Mouse (Mus musculus) testis, adult 2 months (tissue): ENCODE measurements around the gene Dedd. TPM values are rescaled to one million over a fixed set of nuclear protein-coding genes. Genes with fewer than 3 reads are reported as not detected.

Experiments
- H3K27ac ChIP-seq: fragments of 200-500 bp; 2 replicates; pipeline ENCODE4 v1.5.1; 2012; ENCODE audit warnings: low read depth, low read length; ENCODE audit not compliant: control insufficient read depth, insufficient read depth
- H3K27me3 ChIP-seq: fragments of 200-500 bp; 2 replicates; pipeline ENCODE4 v1.6.1; 2012; ENCODE audit warnings: mild to moderate bottlenecking, low read length, moderate library complexity; ENCODE audit not compliant: control insufficient read depth, insufficient read depth
- H3K36me3 ChIP-seq: fragments of 200-500 bp; 2 replicates; pipeline ENCODE4 v1.6.1; 2012; ENCODE audit warnings: mild to moderate bottlenecking, low read length; ENCODE audit not compliant: control insufficient read depth, insufficient read depth
- H3K4me1 ChIP-seq: fragments of 200-500 bp; 2 replicates; pipeline ENCODE4 v1.6.1; 2012; ENCODE audit warnings: low read length; ENCODE audit not compliant: control insufficient read depth, insufficient read depth
- H3K4me3 ChIP-seq: fragments of 200-500 bp; 2 replicates; pipeline ENCODE4 v1.5.1; 2012; ENCODE audit warnings: low read depth, mild to moderate bottlenecking, low read length, moderate library complexity, mixed read lengths; ENCODE audit not compliant: control insufficient read depth
- CTCF ChIP-seq: fragments of 200-500 bp; IDR thresholded peaks from 2 replicates; pipeline ENCODE4 v1.5.1; 2012; ENCODE audit warnings: low read depth, mild to moderate bottlenecking, inconsistent platforms, low read length, moderate library complexity; ENCODE audit not compliant: control insufficient read depth, insufficient read depth, insufficient replicate concordance
- POLR2A ChIP-seq: fragments of 200-500 bp; IDR thresholded peaks from 2 replicates; pipeline ENCODE4 v1.6.1; 2012; ENCODE audit warnings: low read depth, mild to moderate bottlenecking, inconsistent platforms, low read length, moderate library complexity; ENCODE audit not compliant: control insufficient read depth
- polyA plus RNA-seq: library from polyadenylated mRNA; depleted of rRNA; stranded (reverse); fragments of >200 nt; gene quantifications from 2 replicates; pipeline ENCODE4 v1.2.3, GENCODE M21; 2012

Gene Dedd
- polyA plus RNA-seq, 1 experiment = 176 TPM

DNA sequence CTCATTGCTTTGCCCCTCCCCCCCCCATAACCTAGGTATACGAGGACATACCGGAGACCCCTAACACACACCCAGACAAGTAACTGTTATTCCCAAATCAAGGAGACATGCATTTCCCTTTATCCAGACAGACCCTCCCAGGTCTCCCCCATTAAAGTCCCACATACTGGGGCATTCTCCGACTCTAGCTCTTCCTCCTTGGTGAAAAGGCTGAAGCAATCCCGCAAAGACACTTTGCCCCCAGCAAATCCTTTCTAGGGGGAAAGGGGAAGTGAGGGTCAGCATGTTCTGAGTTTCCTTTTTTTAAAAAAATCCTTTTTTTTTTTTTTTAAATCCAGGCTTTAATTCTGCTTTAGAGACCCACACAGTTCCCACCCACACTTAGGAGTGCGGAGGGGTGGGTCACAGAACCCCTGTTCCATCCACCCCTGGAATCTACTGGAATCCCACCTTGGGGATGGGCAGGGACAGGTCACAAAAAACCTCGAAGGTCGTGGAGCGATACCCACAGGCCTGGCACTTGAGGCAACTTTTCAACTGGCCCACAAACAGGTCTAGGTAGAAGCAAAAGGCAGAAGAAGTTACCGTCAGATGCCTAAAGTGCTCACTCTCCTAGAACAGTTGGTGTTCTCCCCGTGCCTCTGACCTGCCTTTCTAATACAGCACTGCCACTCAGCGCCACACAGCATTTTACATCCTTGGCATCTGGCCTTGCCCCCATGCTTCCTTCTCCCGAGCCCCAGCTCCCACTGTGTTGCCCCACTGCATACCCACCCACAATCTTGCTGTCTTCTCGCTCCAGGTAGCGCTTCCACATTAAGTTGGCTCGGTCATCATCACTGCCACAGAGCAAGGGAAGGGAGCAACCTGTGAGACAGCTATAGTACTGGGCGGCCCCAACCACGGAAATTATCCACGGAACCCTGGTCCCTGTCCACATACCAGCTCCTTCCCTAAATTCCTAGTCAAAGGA, 45.5 kb upstream of the Dedd start:
- Histone ChIP-seq H3K4me3 (no peak overlapping the region), H3K4me1 (peaks cover 35% of the 10 kb centered on the region), H3K36me3 (no peaks in the 10 kb centered on the region), H3K27me3 (no peaks in the 10 kb centered on the region), H3K27ac (no peak overlapping the region)
- no peak for TF ChIP-seq CTCF
- TF ChIP-seq POLR2A = no peak

DNA sequence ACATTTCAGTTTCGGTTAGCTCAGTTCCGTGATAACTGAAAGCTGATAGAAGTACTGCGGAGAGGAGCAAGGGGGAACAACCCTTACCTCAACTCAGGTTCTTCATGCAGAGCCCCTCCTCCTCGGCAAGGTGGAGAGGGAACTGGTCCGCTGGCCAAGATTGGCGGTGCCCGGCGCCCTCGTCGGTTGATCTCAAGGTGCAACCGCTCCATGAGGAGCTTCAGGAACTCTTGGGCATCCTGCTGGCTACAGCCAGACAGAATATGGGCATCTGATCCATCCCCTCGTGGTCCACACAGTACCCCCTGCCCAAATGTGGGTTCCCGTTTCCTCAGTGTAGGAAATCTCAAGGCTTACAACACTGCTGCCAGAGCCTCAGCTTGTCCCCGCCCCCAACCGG, 44.5 kb upstream of the Dedd start:
- H3K36me3 ChIP-seq = no peaks in the 10 kb centered on the region
- no peaks in the 10 kb centered on the region for H3K27me3 ChIP-seq
- no peak overlapping the region for H3K27ac ChIP-seq
- TF ChIP-seq POLR2A (no peak), CTCF (no peak)
- peak overlapping the region; percentile 44 for H3K4me3 ChIP-seq
- peaks cover 35% of the 10 kb centered on the region for H3K4me1 ChIP-seq

- TF ChIP-seq CTCF (no peak), POLR2A (no peak; the same call in 1 of the 2 replicates)
- Histone ChIP-seq H3K4me1 (peaks cover 28% of the 10 kb centered on the region), H3K27ac (0 out of 2 replicates have a peak overlapping the region, but pooled peaks have one; percentile 2), H3K36me3 (no peaks in the 10 kb centered on the region), H3K4me3 (peak overlapping the region; percentile 44), H3K27me3 (no peaks in the 10 kb centered on the region)
Observed at GRCm38 (mm10) chr1:171285096-171285892, 43.7 kb upstream of the Dedd start.

DNA sequence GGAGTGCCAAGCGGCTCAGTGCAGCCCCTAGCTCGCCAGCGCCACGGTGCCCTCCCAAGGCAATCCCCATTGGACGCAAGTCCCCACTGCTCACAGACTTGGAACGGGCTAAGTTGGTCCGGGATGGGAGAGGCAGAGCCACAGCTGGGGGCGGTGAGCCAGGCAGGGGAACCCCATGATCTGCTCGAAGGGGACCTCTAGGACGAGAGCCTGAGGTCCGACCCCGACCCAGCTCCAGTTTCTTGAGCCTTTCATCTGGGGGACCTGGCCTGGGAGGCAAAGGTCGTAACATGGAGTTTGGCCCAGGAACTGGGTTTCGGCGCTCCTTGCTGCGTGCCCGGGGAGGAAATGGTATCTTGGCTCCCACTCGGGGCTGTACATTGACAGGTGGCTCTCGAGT, 42.4 kb upstream of the Dedd start:
- Histone ChIP-seq H3K27me3 (no peaks in the 10 kb centered on the region), H3K4me3 (peak overlapping the region; percentile 42), H3K4me1 (peaks cover 20% of the 10 kb centered on the region)

GRCm38 (mm10) chr1:171287136-171288081, 41.5 kb upstream of the Dedd start, which contains the start of gene Usp21:
Usp21 (minus strand) TSS chr1:171287991.
- Histone ChIP-seq H3K36me3 (no peaks in the 10 kb centered on the region), H3K4me1 (peaks cover 19% of the 10 kb centered on the region), H3K27me3 (no peaks in the 10 kb centered on the region), H3K4me3 (peak within 1 kb of the TSS; percentile 79), H3K27ac (peak within 1 kb of the TSS; percentile 68)
- TF ChIP-seq CTCF (no peak), POLR2A (peak; percentile 86)

More for the DNA sequence above, 42.4 kb upstream of the Dedd start:
- no peak overlapping the region for H3K27ac ChIP-seq
- no peak for TF ChIP-seq POLR2A
- TF ChIP-seq CTCF = no peak
- H3K36me3 ChIP-seq = no peaks in the 10 kb centered on the region

DNA sequence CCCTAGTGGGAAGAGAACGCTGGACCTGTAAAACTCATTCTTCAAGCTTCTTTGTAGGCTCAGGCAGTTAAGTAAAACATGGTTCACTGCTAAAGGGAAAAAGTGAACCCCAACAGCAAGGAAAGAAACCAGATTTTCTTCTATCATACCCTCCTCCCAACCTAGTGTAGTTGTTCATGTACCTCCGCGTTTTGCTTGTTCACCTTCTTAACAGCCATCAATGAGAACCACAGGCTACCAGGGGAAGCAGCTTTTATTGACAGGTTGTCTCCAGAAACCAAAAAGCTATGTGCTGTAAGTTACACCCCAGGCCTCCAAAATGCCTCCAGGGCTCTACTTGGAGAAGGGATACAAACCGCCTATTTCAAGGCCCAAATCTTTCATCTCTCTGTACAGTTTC, 40.6 kb upstream of the Dedd start:
- TF ChIP-seq POLR2A (no peak), CTCF (no peak)
- Histone ChIP-seq H3K4me1 (peaks cover 19% of the 10 kb centered on the region), H3K27ac (peak overlapping the region; percentile 62), H3K36me3 (no peaks in the 10 kb centered on the region), H3K27me3 (no peaks in the 10 kb centered on the region), H3K4me3 (peak overlapping the region; percentile 79; the same call in 1 of the 2 replicates)
